Mouse (Mus musculus): ENCODE results near the gene Lrwd1. TPM values are rescaled to one million over a fixed set of nuclear protein-coding genes. Genes with fewer than 3 reads are reported as not detected.
A peak's percentile ranks its signal among the peaks of the same experiment; 100 is the strongest.
"Not testable (repeated sequence)": the region's sequence is repeated elsewhere in the genome, so short reads cannot be mapped to it uniquely, and the experiment has no call there.

The Lrwd1 gene
- polyA plus RNA-seq, 1 experiment: 35.4 TPM

GRCm38 (mm10) chr5:136155399-136155798 is 19.5 kb upstream of the Lrwd1 start:
- 72% methylated on average over 5 of the region's 5 CpGs for WGBS
- TF ChIP-seq CTCF (IDR thresholded peaks at IDR 0.05; ENCODE audit: insufficient read depth, low read length): no peak
- no peak for TF ChIP-seq POLR2A (IDR thresholded peaks at IDR 0.05; ENCODE audit: borderline replicate concordance, extremely low read depth, low read depth, low read length)
- Histone ChIP-seq H3K4me3 (replicated peaks; ENCODE audit: extremely low read depth, low read depth, low read length) (no peak overlapping the region), H3K4me1 (ENCODE audit: control insufficient read depth, insufficient read depth, low read length) (peaks cover under 1% of the 10 kb centered on the region; the same call in 1 of the 2 replicates)
- DNase-seq: no peak

- TF ChIP-seq POLR2A (IDR thresholded peaks at IDR 0.05; ENCODE audit: borderline replicate concordance, extremely low read depth, low read depth, low read length): no peak
- H3K4me1 ChIP-seq (ENCODE audit: control insufficient read depth, insufficient read depth, low read length): no peaks in the 10 kb centered on the region
- no peak for DNase-seq
- H3K4me3 ChIP-seq (replicated peaks; ENCODE audit: extremely low read depth, low read depth, low read length): no peak overlapping the region
- WGBS: 71% methylated on average over 8 of the region's 8 CpGs
These were observed 16.5 kb upstream of the Lrwd1 start for GRCm38 (mm10) chr5:136152365-136152764.

DNA sequence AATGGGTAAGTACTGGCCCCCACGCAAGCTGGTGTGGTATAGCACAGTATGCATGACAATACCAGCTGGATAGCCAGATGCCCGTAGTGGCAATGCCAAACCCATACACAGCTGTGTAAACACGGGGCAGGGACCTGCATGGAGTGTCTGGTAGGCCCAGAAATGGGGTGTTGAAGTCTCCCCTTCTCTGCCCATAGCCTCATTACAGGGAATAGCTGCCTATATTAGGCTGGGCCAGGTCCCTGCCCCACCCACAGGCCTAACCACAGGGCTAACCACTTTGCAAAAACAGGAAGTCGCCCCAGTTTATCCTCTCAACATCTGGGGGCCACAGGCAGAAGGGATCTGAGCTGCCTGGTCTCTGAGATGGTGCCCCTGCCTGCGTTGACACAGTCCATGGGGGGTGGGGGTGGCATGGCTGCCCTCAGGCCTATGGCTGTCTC is 13.3 kb upstream of the Lrwd1 start:
- H3K4me3 ChIP-seq (replicated peaks; ENCODE audit: extremely low read depth, low read depth, low read length); H3K4me1 ChIP-seq (ENCODE audit: control insufficient read depth, insufficient read depth, low read length); DNase-seq: not testable (repeated sequence)
- WGBS: 54% methylated on average over 5 of the region's 5 CpGs

GRCm38 (mm10) chr5:136147704-136148103 is 11.8 kb upstream of the Lrwd1 start:
- TF ChIP-seq CTCF (IDR thresholded peaks at IDR 0.05; ENCODE audit: insufficient read depth, low read length) (no peak), POLR2A (IDR thresholded peaks at IDR 0.05; ENCODE audit: borderline replicate concordance, extremely low read depth, low read depth, low read length) (no peak)
- H3K4me3 ChIP-seq (replicated peaks; ENCODE audit: extremely low read depth, low read depth, low read length): no peak overlapping the region
- no peak for DNase-seq
- no peaks in the 10 kb centered on the region for H3K4me1 ChIP-seq (ENCODE audit: control insufficient read depth, insufficient read depth, low read length)
- 72% methylated on average over 8 of the region's 8 CpGs for WGBS

- DNase-seq: no peak
- no peak for TF ChIP-seq CTCF (IDR thresholded peaks at IDR 0.05; ENCODE audit: insufficient read depth, low read length)
- no peak for TF ChIP-seq POLR2A (IDR thresholded peaks at IDR 0.05; ENCODE audit: borderline replicate concordance, extremely low read depth, low read depth, low read length)
- no peaks in the 10 kb centered on the region for H3K4me1 ChIP-seq (ENCODE audit: control insufficient read depth, insufficient read depth, low read length)
- H3K4me3 ChIP-seq (replicated peaks; ENCODE audit: extremely low read depth, low read depth, low read length): no peak overlapping the region
- WGBS: 96% methylated on average over 1 of the region's 1 CpGs
These were observed 11.1 kb upstream of the Lrwd1 start for GRCm38 (mm10) chr5:136146936-136147335.

- WGBS: 45% methylated on average over 12 of the region's 12 CpGs
- no peaks in the 10 kb centered on the region for H3K4me1 ChIP-seq (ENCODE audit: control insufficient read depth, insufficient read depth, low read length)
- no peak for TF ChIP-seq POLR2A (IDR thresholded peaks at IDR 0.05; ENCODE audit: borderline replicate concordance, extremely low read depth, low read depth, low read length)
- no peak for TF ChIP-seq CTCF (IDR thresholded peaks at IDR 0.05; ENCODE audit: insufficient read depth, low read length)
- no peak overlapping the region for H3K4me3 ChIP-seq (replicated peaks; ENCODE audit: extremely low read depth, low read depth, low read length)
- no peak for DNase-seq
These were observed 8.9 kb upstream of the Lrwd1 start for GRCm38 (mm10) chr5:136144606-136145430.

DNA sequence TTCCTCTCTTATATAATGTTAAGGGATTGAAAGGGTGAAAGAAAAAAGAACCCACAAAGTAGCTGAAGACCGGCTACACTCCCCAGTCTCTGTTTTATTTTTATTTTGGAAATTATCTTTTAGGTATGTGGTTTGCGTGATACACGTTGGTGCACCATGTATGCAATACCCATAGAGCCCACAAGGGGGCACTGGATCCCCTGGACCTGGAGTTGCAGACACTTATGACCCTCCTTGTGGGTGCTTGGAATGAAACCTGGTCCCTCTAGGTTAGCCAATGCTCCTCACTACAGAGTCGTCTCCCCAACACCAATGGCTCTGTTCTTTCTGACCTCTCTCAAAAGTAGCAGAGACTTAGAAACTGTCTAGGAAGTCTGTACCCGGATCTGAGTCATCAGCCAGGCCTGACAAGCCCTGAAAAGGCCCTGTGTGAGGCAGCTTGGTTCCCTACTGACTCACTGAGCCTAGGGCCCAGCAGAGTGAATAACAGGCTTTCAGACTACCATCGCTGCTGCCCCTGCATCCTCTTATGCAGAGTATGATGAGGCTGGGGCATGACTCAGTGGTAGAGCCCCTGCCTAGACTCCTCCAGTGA is 7.4 kb upstream of the Lrwd1 start:
- DNase-seq: no peak
- WGBS: 88% methylated on average over 6 of the region's 6 CpGs
- TF ChIP-seq POLR2A (IDR thresholded peaks at IDR 0.05; ENCODE audit: borderline replicate concordance, extremely low read depth, low read depth, low read length) (no peak), CTCF (IDR thresholded peaks at IDR 0.05; ENCODE audit: insufficient read depth, low read length) (peak; percentile 42)
- H3K4me3 ChIP-seq (replicated peaks; ENCODE audit: extremely low read depth, low read depth, low read length): no peak overlapping the region
- H3K4me1 ChIP-seq (ENCODE audit: control insufficient read depth, insufficient read depth, low read length): no peaks in the 10 kb centered on the region

DNA sequence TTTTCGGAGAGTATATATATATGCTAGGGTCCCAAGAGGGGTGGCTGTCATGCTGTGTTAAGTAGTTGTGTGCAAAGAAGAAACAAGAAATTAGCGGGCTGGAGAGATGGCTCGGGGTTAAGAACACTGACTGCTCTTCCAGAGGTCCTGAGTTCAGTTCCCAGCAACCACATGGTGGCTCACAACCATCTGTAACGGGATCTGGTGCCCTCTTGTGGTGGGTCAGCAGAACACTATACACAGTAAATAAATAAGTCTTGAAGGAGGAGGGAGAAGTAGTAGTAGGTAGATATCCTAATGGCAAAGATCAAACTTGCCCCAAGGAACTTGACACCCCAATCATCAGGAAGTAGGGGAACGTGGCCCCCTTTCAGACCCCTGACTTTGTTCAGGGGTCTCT is 6.9 kb upstream of the Lrwd1 start:
- TF ChIP-seq POLR2A (IDR thresholded peaks at IDR 0.05; ENCODE audit: borderline replicate concordance, extremely low read depth, low read depth, low read length) (no peak), CTCF (IDR thresholded peaks at IDR 0.05; ENCODE audit: insufficient read depth, low read length) (peak; percentile 15; the same call in 1 of the 2 replicates)
- Histone ChIP-seq H3K4me1 (ENCODE audit: control insufficient read depth, insufficient read depth, low read length) (no peaks in the 10 kb centered on the region), H3K4me3 (replicated peaks; ENCODE audit: extremely low read depth, low read depth, low read length) (no peak overlapping the region)
- 85% methylated on average over 5 of the region's 5 CpGs for whole genome bisulfite sequencing
- DNase-seq: no peak

- no peak for DNase-seq
- no peak for TF ChIP-seq CTCF (IDR thresholded peaks at IDR 0.05; ENCODE audit: insufficient read depth, low read length)
- no peak for TF ChIP-seq POLR2A (IDR thresholded peaks at IDR 0.05; ENCODE audit: borderline replicate concordance, extremely low read depth, low read depth, low read length)
- Histone ChIP-seq H3K4me3 (replicated peaks; ENCODE audit: extremely low read depth, low read depth, low read length) (no peak overlapping the region), H3K4me1 (ENCODE audit: control insufficient read depth, insufficient read depth, low read length) (peaks cover 4% of the 10 kb centered on the region)
- 85% methylated on average over 10 of the region's 10 CpGs for WGBS
These were observed 4.2 kb upstream of the Lrwd1 start for GRCm38 (mm10) chr5:136140057-136140482.

DNA sequence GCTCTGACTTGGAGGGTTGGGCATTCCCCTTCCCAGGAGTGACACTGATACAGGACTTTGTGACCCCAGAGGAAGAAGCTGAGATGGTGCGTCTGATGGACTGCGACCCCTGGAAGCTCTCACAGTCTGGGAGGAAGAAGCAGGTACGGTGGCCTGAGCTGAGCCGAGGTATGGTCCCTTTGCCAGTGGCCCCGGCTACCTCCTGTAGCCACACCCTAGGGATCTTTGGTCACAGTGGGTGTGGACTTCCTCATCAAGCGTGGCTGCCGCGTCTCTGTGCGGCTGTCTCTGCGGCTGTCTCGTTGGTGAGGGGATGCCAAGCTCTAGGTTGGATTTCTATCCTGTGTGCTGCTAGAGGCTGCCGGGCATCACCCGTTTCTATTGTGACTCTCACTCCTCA is 3.5 kb upstream of the Lrwd1 start:
- TF ChIP-seq POLR2A (IDR thresholded peaks at IDR 0.05; ENCODE audit: borderline replicate concordance, extremely low read depth, low read depth, low read length): no peak
- TF ChIP-seq CTCF (IDR thresholded peaks at IDR 0.05; ENCODE audit: insufficient read depth, low read length): no peak
- Histone ChIP-seq H3K4me1 (ENCODE audit: control insufficient read depth, insufficient read depth, low read length) (peaks cover 7% of the 10 kb centered on the region), H3K4me3 (replicated peaks; ENCODE audit: extremely low read depth, low read depth, low read length) (no peak overlapping the region)
- WGBS: 82% methylated on average over 13 of the region's 13 CpGs
- no peak for DNase-seq

All from lung, adult 2 months (tissue).